Mouse (Mus musculus): ENCODE measurements around the gene Bid.

GRCm38 (mm10) chr6:120905111-120905510 is 11.5 kb downstream of the Bid start:
- no peak for TF ChIP-seq TAL1 (IDR thresholded peaks at IDR 0.05; ENCODE audit: low read length)
- TF ChIP-seq GATA1 (IDR thresholded peaks at IDR 0.05; ENCODE audit: low read length) = no peak
